Mouse (Mus musculus): ENCODE results near the gene Mthfr. TPM values are rescaled to one million over a fixed set of nuclear protein-coding genes. Genes with fewer than 3 reads are reported as not detected.
A peak's percentile ranks its signal among the peaks of the same experiment; 100 is the strongest.

Mthfr gene
- polyA plus RNA-seq, 1 experiment from 2014 or later = 16.6 TPM

DNA sequence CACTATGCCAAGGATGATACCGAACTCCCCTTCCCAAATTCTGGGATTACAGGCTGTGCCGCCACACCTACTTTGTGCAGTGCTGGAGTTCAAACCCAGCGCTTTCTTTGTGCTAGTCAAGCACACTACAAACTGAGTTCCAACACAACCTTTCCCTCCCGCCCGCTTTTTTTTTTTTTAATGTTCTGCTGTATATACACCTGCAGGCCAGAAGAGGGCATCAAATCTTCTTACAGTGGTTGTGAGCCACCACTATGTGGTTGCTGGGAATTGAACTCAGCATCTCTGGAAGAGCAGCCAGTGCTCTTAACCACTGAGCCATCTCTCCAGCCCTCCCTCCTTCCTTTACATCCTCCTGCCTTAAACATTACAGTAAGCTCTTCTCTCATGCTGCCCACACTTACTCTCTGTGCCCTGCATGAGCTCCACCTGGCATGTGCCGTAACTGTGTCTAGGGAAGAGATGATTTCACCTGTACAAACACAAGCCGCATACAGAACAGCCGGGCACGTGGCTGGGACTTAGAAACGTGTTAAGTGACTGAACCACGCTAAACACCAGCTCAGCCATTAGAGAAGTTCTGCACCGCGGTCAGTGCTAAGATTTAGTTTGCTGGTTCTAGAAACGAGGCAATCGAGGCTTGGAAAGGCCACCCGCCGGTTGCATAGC is 35.8 kb downstream of the Mthfr start:
- peak overlapping the region; percentile 22 for H3K4me3 ChIP-seq
- 50% methylated on average over 17 of the region's 17 CpGs for WGBS
- ATAC-seq (replicated peaks) = 0 out of 2 replicates have a peak, but pooled peaks have one; percentile 27

DNA sequence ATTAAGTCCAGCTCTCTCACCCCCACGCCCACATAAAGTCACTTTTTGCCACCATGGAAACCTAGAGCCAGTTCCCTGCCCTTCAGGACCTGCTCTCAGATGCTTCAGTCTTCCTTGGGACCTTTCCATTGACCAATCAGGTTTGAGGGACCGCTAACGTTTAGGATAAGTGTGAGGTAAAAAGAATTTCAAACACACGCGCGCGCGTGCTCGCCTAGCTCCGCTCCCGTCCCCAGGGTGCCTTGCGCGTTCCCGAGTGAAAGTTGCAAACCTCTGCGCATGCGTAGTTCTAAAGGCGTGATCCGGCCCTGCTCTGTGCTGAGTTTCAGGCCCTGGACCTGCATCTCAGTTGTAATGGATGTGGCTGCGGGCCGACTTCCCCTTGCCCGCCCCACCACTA is 36.4 kb downstream of the Mthfr start:
- peak; percentile 35; the same call in 1 of the 2 replicates for ATAC-seq (replicated peaks)
- 27% methylated on average over 21 of the region's 21 CpGs for WGBS
- no peaks in the 10 kb centered on the region for H3K27me3 ChIP-seq
- no peaks in the 10 kb centered on the region for H3K9me3 ChIP-seq
- peaks cover 4% of the 10 kb centered on the region for H3K4me1 ChIP-seq
- H3K27ac ChIP-seq (replicated peaks) = no peak overlapping the region
- peak overlapping the region; percentile 43 for H3K4me2 ChIP-seq (replicated peaks)
- peak overlapping the region; percentile 32; the same call in 1 of the 2 replicates for H3K9ac ChIP-seq (replicated peaks)
- H3K36me3 ChIP-seq = no peaks in the 10 kb centered on the region
- peak overlapping the region; percentile 22 for H3K4me3 ChIP-seq

More for the DNA sequence above, 35.8 kb downstream of the Mthfr start:
- Histone ChIP-seq H3K9me3 (no peaks in the 10 kb centered on the region), H3K9ac (replicated peaks) (peak overlapping the region; percentile 32; the same call in 1 of the 2 replicates), H3K27me3 (no peaks in the 10 kb centered on the region), H3K4me2 (replicated peaks) (peak overlapping the region; percentile 43), H3K27ac (replicated peaks) (no peak overlapping the region), H3K4me1 (peaks cover 4% of the 10 kb centered on the region), H3K36me3 (no peaks in the 10 kb centered on the region)

DNA sequence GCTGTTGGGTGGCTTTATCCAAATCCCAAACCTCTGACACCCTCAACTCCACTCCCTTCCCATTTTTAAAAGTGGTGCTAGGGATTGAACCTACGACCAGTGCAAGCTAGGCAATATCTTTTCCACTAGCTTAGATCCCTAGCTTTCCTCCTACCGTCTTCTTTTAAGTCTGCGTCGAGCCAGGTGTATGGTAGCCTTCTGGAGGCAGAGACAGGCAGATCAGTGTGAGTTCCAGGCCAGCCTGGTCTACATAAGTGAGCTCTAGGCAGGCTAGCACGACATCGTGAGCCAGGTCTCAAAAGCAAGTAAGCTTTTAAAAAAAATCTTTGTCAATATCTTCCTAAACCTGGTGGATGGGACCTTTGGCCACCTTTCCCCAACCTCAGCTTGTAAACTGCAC is 37.0 kb downstream of the Mthfr start:
- no peak overlapping the region for H3K4me2 ChIP-seq (replicated peaks)
- no peak for ATAC-seq (replicated peaks)
- H3K9ac ChIP-seq (replicated peaks) = no peak overlapping the region
- H3K36me3 ChIP-seq = no peaks in the 10 kb centered on the region
- no peaks in the 10 kb centered on the region for H3K27me3 ChIP-seq
- WGBS = 94% methylated on average over 6 of the region's 6 CpGs
- no peaks in the 10 kb centered on the region for H3K9me3 ChIP-seq
- H3K4me3 ChIP-seq = no peak overlapping the region
- no peak overlapping the region for H3K27ac ChIP-seq (replicated peaks)
- H3K4me1 ChIP-seq = peaks cover 4% of the 10 kb centered on the region

DNA sequence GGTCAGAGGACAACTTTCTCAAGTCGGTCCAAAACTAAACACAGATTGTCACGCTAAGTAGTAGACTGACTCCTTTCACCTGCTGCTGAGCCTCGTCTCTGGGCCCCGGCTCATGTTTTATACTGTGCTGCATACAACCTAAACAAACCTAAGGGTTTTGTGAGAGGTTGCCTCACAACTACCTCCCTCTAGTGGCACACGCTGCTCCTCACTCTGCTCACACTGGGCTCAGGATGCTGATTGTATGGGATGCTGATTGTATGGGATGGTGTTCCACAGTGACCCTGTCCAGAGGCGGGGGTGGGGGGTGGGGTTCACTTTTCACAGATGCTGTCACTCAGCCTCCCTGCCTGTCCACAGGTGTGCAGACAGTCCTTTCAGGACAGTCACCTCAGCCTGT is 40.3 kb downstream of the Mthfr start:
- no peak overlapping the region for H3K4me3 ChIP-seq
- H3K36me3 ChIP-seq = no peaks in the 10 kb centered on the region
- H3K9ac ChIP-seq (replicated peaks) = no peak overlapping the region
- WGBS = 71% methylated on average over 6 of the region's 6 CpGs
- H3K4me2 ChIP-seq (replicated peaks) = no peak overlapping the region
- no peaks in the 10 kb centered on the region for H3K9me3 ChIP-seq
- H3K4me1 ChIP-seq = peaks cover 4% of the 10 kb centered on the region
- H3K27ac ChIP-seq (replicated peaks) = no peak overlapping the region
- no peak for ATAC-seq (replicated peaks)
- H3K27me3 ChIP-seq = no peaks in the 10 kb centered on the region

DNA sequence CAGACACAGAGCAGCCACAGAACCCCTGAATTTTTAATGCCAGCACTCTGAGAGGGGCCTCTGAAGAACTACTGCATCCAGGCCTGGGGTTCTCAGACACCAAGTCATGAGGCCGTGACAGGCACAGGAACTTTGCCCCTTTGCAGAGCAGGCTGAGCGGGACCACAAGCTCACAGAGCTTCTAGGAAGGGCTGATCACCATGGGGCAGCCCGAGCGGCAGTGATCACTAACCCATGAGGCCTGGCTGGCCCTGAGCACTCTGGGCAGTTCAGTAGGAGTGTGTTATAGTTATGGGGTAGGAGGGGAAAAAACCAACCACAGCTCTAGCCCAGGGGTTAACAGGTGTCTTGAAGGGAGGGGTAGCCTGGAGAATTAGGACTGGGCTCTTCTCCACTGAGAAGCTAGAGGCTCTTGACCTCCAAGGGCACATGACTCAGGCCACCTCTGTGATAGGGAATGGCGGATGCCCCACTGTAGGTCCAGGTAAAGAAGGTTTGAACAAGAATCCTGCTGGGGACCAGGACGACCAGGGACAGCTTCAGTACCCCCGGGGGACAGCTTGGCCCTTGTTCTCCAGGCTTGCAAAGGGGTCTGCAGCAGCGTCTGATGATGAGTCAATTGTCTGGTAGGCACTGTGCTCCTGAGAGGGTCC is 41.2 kb downstream of the Mthfr start:
- Histone ChIP-seq H3K9ac (replicated peaks) (no peak overlapping the region), H3K4me2 (replicated peaks) (no peak overlapping the region), H3K4me1 (peaks cover under 1% of the 10 kb centered on the region), H3K36me3 (no peaks in the 10 kb centered on the region), H3K27me3 (no peaks in the 10 kb centered on the region), H3K27ac (replicated peaks) (no peak overlapping the region), H3K4me3 (no peak overlapping the region), H3K9me3 (no peaks in the 10 kb centered on the region)
- ATAC-seq (replicated peaks) = no peak
- 89% methylated on average over 8 of the region's 8 CpGs for WGBS

DNA sequence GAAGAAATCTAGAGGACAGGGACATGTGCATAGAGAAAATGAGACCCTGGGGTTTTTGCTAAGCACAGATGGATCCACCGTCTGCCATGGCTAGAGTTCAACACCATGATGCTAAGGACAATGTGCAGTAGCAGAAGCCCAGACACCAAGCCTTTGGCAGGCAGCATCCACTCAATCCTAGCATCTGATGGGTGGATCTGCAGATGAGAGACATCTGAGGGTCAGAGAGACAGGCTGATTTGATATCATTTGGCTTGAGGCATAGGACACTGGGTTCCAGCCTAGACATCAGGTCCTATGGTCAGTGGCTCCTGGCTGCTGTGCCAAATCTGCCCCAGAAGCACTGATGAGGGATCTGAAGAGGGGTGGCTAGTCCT is 41.7 kb downstream of the Mthfr start:
- 76% methylated on average over 1 of the region's 1 CpGs for WGBS
- H3K27me3 ChIP-seq = no peaks in the 10 kb centered on the region
- no peak overlapping the region for H3K27ac ChIP-seq (replicated peaks)
- no peaks in the 10 kb centered on the region for H3K9me3 ChIP-seq
- no peak overlapping the region for H3K9ac ChIP-seq (replicated peaks)
- no peaks in the 10 kb centered on the region for H3K36me3 ChIP-seq
- no peak for ATAC-seq (replicated peaks)
- H3K4me2 ChIP-seq (replicated peaks) = no peak overlapping the region
- no peaks in the 10 kb centered on the region for H3K4me1 ChIP-seq
- H3K4me3 ChIP-seq = no peak overlapping the region

DNA sequence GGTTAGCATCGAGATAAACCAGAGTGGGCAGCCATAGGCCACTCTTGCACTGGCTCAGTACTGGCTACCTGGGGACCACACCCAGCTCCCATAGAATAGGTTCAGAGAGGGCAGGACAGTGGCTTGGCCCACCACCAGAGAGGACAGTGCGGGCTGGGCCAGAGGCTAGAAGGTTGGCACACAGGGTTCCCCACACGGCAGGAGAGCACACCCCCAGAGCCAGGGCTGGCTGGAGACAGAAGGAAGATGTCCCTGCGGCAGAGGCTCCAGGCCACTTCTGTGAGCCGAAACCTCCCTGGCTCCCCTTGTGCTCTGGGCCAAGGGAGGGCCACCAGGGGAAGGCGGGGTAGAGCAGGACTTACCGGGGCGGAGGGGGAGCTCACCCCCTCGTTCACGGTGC is 42.3 kb downstream of the Mthfr start:
- Histone ChIP-seq H3K27ac (replicated peaks) (no peak overlapping the region), H3K27me3 (no peaks in the 10 kb centered on the region), H3K4me2 (replicated peaks) (no peak overlapping the region), H3K4me1 (no peaks in the 10 kb centered on the region), H3K36me3 (no peaks in the 10 kb centered on the region), H3K9me3 (no peaks in the 10 kb centered on the region), H3K9ac (replicated peaks) (no peak overlapping the region), H3K4me3 (no peak overlapping the region)
- ATAC-seq (replicated peaks) = no peak
- 94% methylated on average over 10 of the region's 10 CpGs for WGBS

DNA sequence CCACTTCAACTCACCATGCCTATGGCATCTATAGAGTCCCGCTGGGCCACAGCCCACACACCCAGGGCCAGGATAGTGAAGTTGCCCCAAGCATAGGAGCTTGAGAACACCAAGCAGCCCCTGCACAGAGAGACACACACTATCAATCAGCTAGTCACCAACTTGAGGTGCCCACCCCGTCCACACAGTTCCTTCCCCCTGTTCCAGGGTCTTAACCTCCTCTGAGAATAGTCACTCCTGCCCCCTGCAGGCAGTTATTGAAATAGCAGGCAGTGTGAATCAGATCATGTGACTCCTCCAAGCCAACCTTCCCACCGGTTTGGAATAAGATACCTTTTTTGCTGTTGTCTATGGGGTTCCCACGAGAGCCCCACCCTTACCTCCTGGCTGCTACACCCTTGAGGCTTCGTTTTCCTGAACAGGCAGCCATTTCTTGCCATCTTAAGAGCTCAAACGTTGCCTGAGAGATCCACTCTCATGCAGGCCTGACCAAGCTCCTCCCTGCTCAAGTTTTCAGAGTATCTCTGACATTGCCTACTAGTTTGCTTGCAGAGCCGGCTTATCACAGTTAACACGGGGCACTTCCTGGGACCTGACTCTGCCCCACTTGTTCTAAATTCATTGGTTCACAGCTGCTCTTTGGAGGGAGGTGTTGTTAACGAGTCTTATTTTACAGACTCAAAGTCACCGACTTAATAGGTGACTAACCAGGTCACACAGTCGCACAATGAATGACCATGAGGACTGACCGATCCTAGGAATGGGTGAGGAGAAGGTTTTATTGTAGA is 43.6 kb downstream of the Mthfr start:
- 53% methylated on average over 12 of the region's 12 CpGs for WGBS
- H3K4me2 ChIP-seq (replicated peaks) = no peak overlapping the region
- ATAC-seq (replicated peaks) = no peak

DNA sequence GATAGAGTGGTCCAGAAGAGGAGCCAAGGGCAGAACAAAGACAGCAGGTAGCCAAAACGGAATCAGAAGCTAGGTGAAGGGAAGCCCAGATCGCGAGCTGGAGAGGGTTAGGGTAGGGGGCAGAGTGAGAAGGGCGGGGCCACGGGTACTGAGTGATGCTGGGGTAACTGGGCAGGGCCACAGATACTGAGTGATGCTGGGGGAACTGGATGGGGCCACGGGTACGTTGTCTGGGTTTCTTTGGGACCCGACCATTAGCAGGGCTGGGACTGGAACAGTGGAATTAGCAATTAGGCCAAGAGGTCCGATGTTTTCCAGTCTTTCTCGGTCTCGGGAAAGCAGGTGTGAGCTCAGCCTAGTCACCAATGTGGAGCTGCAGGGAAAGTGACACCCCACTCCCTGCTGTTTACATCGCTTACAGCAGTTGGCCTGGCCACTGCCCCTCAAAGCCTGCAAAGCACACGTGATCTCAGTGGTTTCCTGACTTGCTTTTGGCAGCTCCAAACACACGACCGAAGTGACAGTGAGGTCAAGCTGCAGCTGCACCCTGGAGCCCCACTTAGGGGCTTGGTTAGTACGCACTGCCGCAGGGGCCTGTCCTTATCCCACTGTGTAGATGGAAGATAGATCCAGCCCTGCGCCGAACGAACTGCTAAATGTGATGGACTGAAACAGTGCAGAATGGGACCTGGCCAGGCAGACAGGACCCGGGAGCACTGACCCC is 44.5 kb downstream of the Mthfr start:
- Histone ChIP-seq H3K9ac (replicated peaks) (no peak overlapping the region), H3K4me3 (no peak overlapping the region), H3K4me2 (replicated peaks) (no peak overlapping the region), H3K27ac (replicated peaks) (no peak overlapping the region), H3K9me3 (no peaks in the 10 kb centered on the region), H3K4me1 (peaks cover 15% of the 10 kb centered on the region), H3K27me3 (no peaks in the 10 kb centered on the region), H3K36me3 (no peaks in the 10 kb centered on the region)
- ATAC-seq (replicated peaks) = no peak
- 67% methylated on average over 21 of the region's 21 CpGs for WGBS

More for the DNA sequence above, 43.6 kb downstream of the Mthfr start:
- Histone ChIP-seq H3K27me3 (no peaks in the 10 kb centered on the region), H3K4me1 (peaks cover 6% of the 10 kb centered on the region), H3K27ac (replicated peaks) (no peak overlapping the region), H3K36me3 (no peaks in the 10 kb centered on the region), H3K4me3 (no peak overlapping the region), H3K9ac (replicated peaks) (no peak overlapping the region), H3K9me3 (no peaks in the 10 kb centered on the region)

DNA sequence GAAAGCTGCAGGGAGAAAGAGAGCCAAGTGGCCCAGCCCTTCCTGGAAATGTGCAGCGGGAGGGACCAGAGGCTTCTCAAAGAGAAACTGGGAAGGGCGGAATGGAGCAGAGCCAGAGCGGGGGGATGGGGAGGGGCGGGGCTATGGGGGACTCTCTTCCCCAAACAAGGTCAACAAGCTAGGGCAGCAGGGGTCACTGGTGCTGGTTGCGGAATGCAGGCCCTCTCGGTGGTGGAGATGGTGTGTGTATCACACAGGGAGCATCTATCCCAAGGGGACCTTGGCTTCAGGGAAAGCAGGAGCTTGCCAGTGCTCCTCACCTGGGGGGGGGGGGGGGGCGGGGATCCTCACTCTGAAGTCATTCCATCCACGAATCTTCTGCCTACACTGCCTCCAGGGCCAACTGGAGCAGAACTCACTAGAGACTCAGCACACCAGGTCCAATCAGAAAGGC is 45.4 kb downstream of the Mthfr start:
- Histone ChIP-seq H3K9ac (replicated peaks) (no peak overlapping the region), H3K36me3 (no peaks in the 10 kb centered on the region), H3K27me3 (no peaks in the 10 kb centered on the region), H3K4me2 (replicated peaks) (no peak overlapping the region), H3K9me3 (no peaks in the 10 kb centered on the region), H3K4me3 (no peak overlapping the region), H3K27ac (replicated peaks) (no peak overlapping the region), H3K4me1 (peaks cover 15% of the 10 kb centered on the region)
- 20% methylated on average over 8 of the region's 8 CpGs for WGBS
- ATAC-seq (replicated peaks) = no peak

DNA sequence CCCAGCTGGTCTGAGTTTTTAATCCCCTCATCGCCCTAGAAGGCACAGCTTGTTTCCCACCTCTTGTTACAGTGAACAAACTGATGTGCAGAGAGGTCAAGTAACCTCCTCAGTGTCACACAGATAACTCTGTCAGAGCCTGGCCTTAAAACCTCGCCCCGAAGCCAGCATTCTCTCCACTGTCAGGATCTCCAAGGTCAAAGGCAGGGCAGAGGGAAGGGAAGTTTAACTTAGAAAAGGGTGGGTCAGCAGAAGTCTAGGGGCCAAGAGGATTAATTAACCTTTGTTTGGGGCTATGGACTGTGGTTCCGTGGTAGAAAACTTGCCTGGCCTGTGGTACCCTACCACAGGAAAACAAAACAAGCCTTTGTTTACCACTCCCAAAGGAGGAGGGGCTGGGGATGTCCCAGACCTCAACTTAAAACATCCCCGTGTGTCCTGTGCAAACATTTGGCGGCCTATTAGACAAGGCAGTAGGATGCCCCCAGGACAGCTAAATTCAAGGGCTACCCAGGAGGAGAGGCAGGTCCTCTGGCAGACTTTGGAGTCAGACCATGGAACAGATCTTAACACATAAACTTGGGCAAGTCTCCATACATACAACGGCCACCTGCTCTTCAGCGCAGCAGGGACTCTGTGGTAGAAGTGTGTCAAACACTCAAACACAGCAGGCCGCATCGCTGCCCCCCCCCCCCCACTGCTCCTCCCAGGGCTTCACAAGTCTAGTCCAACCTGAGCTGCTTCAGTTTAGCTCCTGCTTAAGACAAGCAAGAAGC is 46.4 kb downstream of the Mthfr start:
- H3K4me1 ChIP-seq = peaks cover 15% of the 10 kb centered on the region
- ATAC-seq (replicated peaks) = no peak
- H3K27ac ChIP-seq (replicated peaks) = no peak overlapping the region
- H3K36me3 ChIP-seq = no peaks in the 10 kb centered on the region
- no peaks in the 10 kb centered on the region for H3K9me3 ChIP-seq
- no peak overlapping the region for H3K4me2 ChIP-seq (replicated peaks)
- H3K27me3 ChIP-seq = no peaks in the 10 kb centered on the region
- no peak overlapping the region for H3K4me3 ChIP-seq
- no peak overlapping the region for H3K9ac ChIP-seq (replicated peaks)
- 50% methylated on average over 10 of the region's 10 CpGs for WGBS
